Mouse (Mus musculus) heart, postnatal 0 days (tissue): ENCODE data around the gene Ankmy2. TPM values are rescaled to one million over a fixed set of nuclear protein-coding genes. Genes with fewer than 3 reads are reported as not detected.

Experiments
- ATAC-seq: fragments of 200-750 bp; cut with Nextera tagmentation; 2 replicates; pipeline ENCODE4 v1.8.0; 2017; ENCODE audit warnings: low read depth, moderate number of reproducible peaks, moderate library complexity; ENCODE audit not compliant: insufficient read depth
- DNase-seq: peaks from one replicate; pipeline ENCODE4 v3.0.0-alpha.2; 2016; ENCODE audit warnings: low spot score
- H3K27ac ChIP-seq: fragments of 300-500 bp; sonication (generic); 2 replicates; pipeline ENCODE4 v1.5.1; 2014; ENCODE audit warnings: low read depth, mild to moderate bottlenecking
- H3K27me3 ChIP-seq: fragments of 300-500 bp; sonication (generic); 2 replicates; pipeline ENCODE4 v1.6.1; 2014; ENCODE audit warnings: low read length, mixed read lengths; ENCODE audit not compliant: control insufficient read depth, insufficient read depth
- H3K36me3 ChIP-seq: fragments of 300-500 bp; sonication (generic); replicated peaks from 2 replicates; pipeline ENCODE4 v1.6.1; 2014; ENCODE audit warnings: low read length, mixed read lengths; ENCODE audit not compliant: control insufficient read depth, insufficient read depth
- H3K4me1 ChIP-seq: fragments of 300-500 bp; sonication (generic); 2 replicates; pipeline ENCODE4 v1.6.1; 2014; ENCODE audit warnings: antibody characterized with exemption; ENCODE audit not compliant: control insufficient read depth, insufficient read depth
- H3K4me2 ChIP-seq: fragments of 300-500 bp; sonication (generic); 2 replicates; pipeline ENCODE4 v1.6.1; 2014; ENCODE audit warnings: low read depth, mild to moderate bottlenecking, low read length, moderate library complexity
- H3K4me3 ChIP-seq: fragments of 300-500 bp; sonication (generic); 2 replicates; pipeline ENCODE4 v1.5.1; 2014; ENCODE audit warnings: low read depth, low read length
- H3K9ac ChIP-seq: fragments of 300-500 bp; sonication (generic); replicated peaks from 2 replicates; pipeline ENCODE4 v1.6.1; 2014; ENCODE audit warnings: low read depth, low read length, mixed read lengths
- H3K9me3 ChIP-seq: fragments of 300-500 bp; sonication (generic); replicated peaks from 2 replicates; pipeline ENCODE4 v1.6.1; 2016; ENCODE audit warnings: low read length; ENCODE audit not compliant: control insufficient read depth
- CTCF ChIP-seq: IDR thresholded peaks from 2 replicates; pipeline ENCODE4 v1.5.1; 2016; ENCODE audit warnings: antibody characterized with exemption, control low read depth, low read depth
- EP300 ChIP-seq: IDR thresholded peaks from 2 replicates; pipeline ENCODE4 v1.6.1; 2016; ENCODE audit warnings: antibody characterized with exemption, low read depth
- WGBS: fragments of 180-500 bp; shearing (Covaris S2); extraction: QIAGEN DNeasy Blood & Tissue Kit; methylation state at CpG from one replicate; pipeline ENCODE4 v1.1.7; 2014; 5-methylcytosine and 5-hydroxymethylcytosine counted together
- polyA plus RNA-seq: library from polyadenylated mRNA; unstranded; fragments of >200 nt; fragmentation: Nextera tagmentation; extraction: Ambion mirVana; gene quantifications from 2 replicates; pipeline ENCODE4 v1.2.1, GENCODE M21; 2015
- total RNA-seq: library from RNA; depleted of rRNA; stranded (reverse); fragments of >200 nt; gene quantifications from 2 replicates; pipeline ENCODE4 v1.2.3, GENCODE M21; 2014; ENCODE audit warnings: low replicate concordance

Gene Ankmy2
- total and polyA plus RNA-seq, 2 experiments from 2014 or later, result 9.9 to 23.1 TPM

DNA sequence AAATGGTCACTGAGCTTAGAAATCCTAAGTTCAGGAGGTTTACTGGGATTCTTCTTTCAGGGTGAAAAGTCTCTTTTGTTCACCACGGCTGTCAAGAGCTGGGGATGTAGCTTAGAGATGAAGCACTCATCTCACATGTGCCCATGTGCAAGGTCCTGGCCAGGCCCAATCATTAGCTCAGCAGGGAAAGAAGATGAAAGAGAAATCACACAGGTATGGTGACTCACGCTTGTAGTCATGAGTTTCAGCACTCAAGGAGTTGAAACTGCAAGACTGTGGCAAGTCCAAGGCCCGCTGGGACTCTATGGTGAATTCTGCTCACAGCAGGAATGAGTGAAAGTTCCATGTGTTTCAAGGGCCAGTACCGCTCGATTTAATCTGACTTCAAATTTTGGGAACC, 22.8 kb upstream of the Ankmy2 start:
- 87% methylated on average over 5 of the region's 5 CpGs for WGBS
- peaks cover 28% of the 10 kb centered on the region for H3K36me3 ChIP-seq
- TF ChIP-seq EP300 (no peak), CTCF (no peak)
- no peak overlapping the region for H3K9ac ChIP-seq
- no peak overlapping the region for H3K4me3 ChIP-seq
- no peak overlapping the region for H3K4me2 ChIP-seq
- no peak for ATAC-seq
- no peaks in the 10 kb centered on the region for H3K27me3 ChIP-seq
- H3K9me3 ChIP-seq, result no peaks in the 10 kb centered on the region
- H3K27ac ChIP-seq, result no peak overlapping the region
- peaks cover 21% of the 10 kb centered on the region; the same call in 1 of the 2 replicates for H3K4me1 ChIP-seq
- no peak for DNase-seq

DNA sequence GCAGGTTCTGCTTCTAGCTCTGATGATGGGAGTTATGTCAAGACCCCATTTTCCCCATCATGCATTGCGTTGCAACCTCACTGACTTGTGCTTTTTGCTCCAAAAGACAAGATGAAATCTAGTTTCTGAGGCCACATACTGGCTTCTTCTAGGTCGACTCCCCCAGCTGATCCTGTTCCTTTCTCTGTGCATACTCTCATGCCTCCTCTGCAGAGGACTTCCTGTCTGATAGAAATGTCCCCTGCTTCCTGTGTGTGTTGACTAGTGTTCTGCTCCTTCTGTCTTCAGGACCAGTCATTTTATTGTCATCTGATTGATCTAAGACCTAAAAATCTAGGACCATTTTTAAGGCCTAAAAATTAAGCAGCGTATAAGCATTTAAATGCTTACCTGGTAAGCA, 21.5 kb upstream of the Ankmy2 start:
- Histone ChIP-seq H3K4me1 (peaks cover 26% of the 10 kb centered on the region; the same call in 1 of the 2 replicates), H3K9me3 (no peaks in the 10 kb centered on the region), H3K27me3 (no peaks in the 10 kb centered on the region), H3K9ac (no peak overlapping the region), H3K36me3 (peaks cover 23% of the 10 kb centered on the region), H3K4me2 (no peak overlapping the region), H3K4me3 (no peak overlapping the region), H3K27ac (no peak overlapping the region)
- no peak for TF ChIP-seq CTCF
- TF ChIP-seq EP300, result no peak
- 69% methylated on average over 3 of the region's 3 CpGs for WGBS
- ATAC-seq (no peak), DNase-seq (no peak)

DNA sequence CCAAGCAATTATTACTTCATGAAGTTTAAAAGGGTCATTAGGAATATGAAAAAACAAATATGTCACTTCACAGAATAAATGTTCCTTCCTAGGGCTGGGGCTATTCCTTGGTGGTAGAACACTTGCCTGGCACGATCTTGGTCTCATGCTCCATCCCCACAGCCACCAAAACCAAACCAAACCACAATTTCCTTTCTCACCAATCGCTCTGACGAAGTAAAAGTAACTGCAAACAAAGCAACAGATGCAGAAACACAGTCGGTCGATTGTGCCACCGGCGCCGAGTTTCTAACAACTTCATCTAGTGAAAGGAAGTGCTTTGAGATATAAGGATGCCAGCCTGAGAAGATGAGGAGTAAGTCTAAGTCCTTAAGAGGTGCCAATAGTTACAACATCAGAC, 20.6 kb upstream of the Ankmy2 start:
- ATAC-seq (no peak), DNase-seq (no peak)
- no peaks in the 10 kb centered on the region for H3K9me3 ChIP-seq
- H3K4me3 ChIP-seq, result no peak overlapping the region
- peaks cover 26% of the 10 kb centered on the region; the same call in 1 of the 2 replicates for H3K4me1 ChIP-seq
- peaks cover 23% of the 10 kb centered on the region; the same call in 1 of the 2 replicates for H3K36me3 ChIP-seq
- H3K9ac ChIP-seq, result no peak overlapping the region
- WGBS, result 69% methylated on average over 8 of the region's 8 CpGs
- no peak for TF ChIP-seq EP300
- TF ChIP-seq CTCF, result no peak
- no peaks in the 10 kb centered on the region for H3K27me3 ChIP-seq
- 0 out of 2 replicates have a peak overlapping the region, but pooled peaks have one; percentile 42 for H3K4me2 ChIP-seq
- H3K27ac ChIP-seq, result peak overlapping the region; percentile 86

DNA sequence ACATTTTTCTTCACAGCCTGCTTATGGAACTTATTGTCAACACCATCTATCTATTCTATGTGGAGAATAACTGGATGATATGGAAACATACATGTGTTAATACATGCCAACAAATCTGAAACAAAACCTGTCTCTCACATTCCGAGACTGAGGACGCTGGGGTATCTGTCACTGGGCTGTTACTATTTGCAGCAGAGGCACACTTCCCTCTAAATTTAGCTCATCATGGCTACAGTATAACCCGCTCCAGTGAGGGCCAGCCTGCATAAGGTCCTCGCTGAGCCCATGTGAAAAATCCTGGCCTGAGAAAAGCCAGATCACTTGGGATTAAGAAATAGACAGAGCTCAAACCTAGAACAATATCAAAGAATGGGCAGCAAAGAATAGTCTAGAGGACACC, 19.7 kb upstream of the Ankmy2 start:
- peak overlapping the region; percentile 22 for H3K4me3 ChIP-seq
- H3K4me1 ChIP-seq, result peaks cover 26% of the 10 kb centered on the region; the same call in 1 of the 2 replicates
- no peak overlapping the region for H3K9ac ChIP-seq
- TF ChIP-seq EP300 (no peak), CTCF (no peak)
- H3K27ac ChIP-seq, result peak overlapping the region; percentile 86
- no peaks in the 10 kb centered on the region for H3K9me3 ChIP-seq
- H3K27me3 ChIP-seq, result no peaks in the 10 kb centered on the region
- 34% methylated on average over 4 of the region's 4 CpGs for WGBS
- DNase-seq, result peak; percentile 72
- H3K36me3 ChIP-seq, result peaks cover 15% of the 10 kb centered on the region; the same call in 1 of the 2 replicates
- peak; percentile 92 for ATAC-seq
- H3K4me2 ChIP-seq, result peak overlapping the region; percentile 42

DNA sequence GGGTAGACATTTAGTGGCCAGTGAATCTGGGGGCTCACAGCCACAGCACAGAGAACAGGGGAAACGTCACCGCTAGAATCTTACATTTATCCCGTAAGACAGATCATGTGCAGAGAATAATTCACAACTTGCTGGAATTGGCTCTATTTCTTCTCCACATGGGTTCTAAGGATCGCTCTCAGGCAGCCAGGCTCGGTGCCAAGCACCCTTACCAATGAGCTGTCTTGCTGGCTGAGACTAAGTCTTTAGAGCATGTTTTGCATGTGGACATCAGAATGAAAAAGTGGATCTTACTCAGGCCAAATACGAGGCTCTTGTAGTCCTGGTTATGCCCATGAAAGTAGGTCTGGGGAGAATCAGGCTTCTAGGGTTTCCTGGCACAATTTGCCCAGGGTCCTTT, 16.5 kb upstream of the Ankmy2 start:
- Histone ChIP-seq H3K4me1 (peaks cover 20% of the 10 kb centered on the region; the same call in 1 of the 2 replicates), H3K27me3 (no peaks in the 10 kb centered on the region), H3K36me3 (0 out of 2 replicates have a peak, but pooled peaks cover 3% of the 10 kb centered on the region), H3K4me2 (no peak overlapping the region), H3K9me3 (no peaks in the 10 kb centered on the region), H3K27ac (peak overlapping the region; percentile 36; the same call in 1 of the 2 replicates), H3K9ac (no peak overlapping the region), H3K4me3 (no peak overlapping the region)
- TF ChIP-seq EP300, result no peak
- no peak for TF ChIP-seq CTCF
- ATAC-seq, result no peak
- DNase-seq, result no peak
- WGBS, result 55% methylated on average over 6 of the region's 6 CpGs
